Mouse (Mus musculus) stomach, postnatal 0 days (tissue): Measurements from ENCODE around the gene Lmnb2. TPM values are rescaled to one million over a fixed set of nuclear protein-coding genes. Genes with fewer than 3 reads are reported as not detected.

Source experiments
- ATAC-seq: fragments of 200-750 bp; cut with Nextera tagmentation; 2 replicates; pipeline ENCODE4 v1.8.0; 2017; ENCODE audit not compliant: low FRiP score, low TSS enrichment
- DNase-seq: peaks from one replicate; pipeline ENCODE4 v3.0.0-alpha.2; 2016; ENCODE audit warnings: low spot score
- H3K27ac ChIP-seq: fragments of 300-500 bp; sonication (generic); replicated peaks from 2 replicates; pipeline ENCODE4 v1.5.1; 2014; ENCODE audit warnings: mild to moderate bottlenecking, control low read depth
- H3K27me3 ChIP-seq: fragments of 300-500 bp; sonication (generic); 2 replicates; pipeline ENCODE4 v1.6.1; 2014; ENCODE audit warnings: low read length; ENCODE audit not compliant: control insufficient read depth, insufficient read depth
- H3K36me3 ChIP-seq: fragments of 300-500 bp; sonication (generic); 2 replicates; pipeline ENCODE4 v1.6.1; 2014; ENCODE audit warnings: low read length, mixed read lengths; ENCODE audit not compliant: control insufficient read depth, insufficient read depth
- H3K4me1 ChIP-seq: fragments of 300-500 bp; sonication (generic); replicated peaks from 2 replicates; pipeline ENCODE4 v1.6.1; 2014; ENCODE audit warnings: antibody characterized with exemption; ENCODE audit not compliant: control insufficient read depth, insufficient read depth
- H3K4me2 ChIP-seq: fragments of 300-500 bp; sonication (generic); replicated peaks from 2 replicates; pipeline ENCODE4 v1.6.1; 2014; ENCODE audit warnings: low read depth, mild to moderate bottlenecking, control low read depth, moderate library complexity
- H3K4me3 ChIP-seq: fragments of 300-500 bp; sonication (generic); 2 replicates; pipeline ENCODE4 v1.5.1; 2014; ENCODE audit warnings: low read depth, low read length, control low read depth
- H3K9ac ChIP-seq: fragments of 300-500 bp; sonication (generic); 2 replicates; pipeline ENCODE4 v1.6.1; 2014; ENCODE audit warnings: mild to moderate bottlenecking, low read length, control low read depth, mixed read lengths
- H3K9me3 ChIP-seq: fragments of 300-500 bp; sonication (generic); 2 replicates; pipeline ENCODE4 v1.6.1; 2016; ENCODE audit warnings: low read length; ENCODE audit not compliant: control insufficient read depth
- CTCF ChIP-seq: IDR thresholded peaks from 2 replicates; pipeline ENCODE4 v1.5.1; 2016; ENCODE audit warnings: antibody characterized with exemption, low read depth, mild to moderate bottlenecking, moderate library complexity
- EP300 ChIP-seq: optimal IDR thresholded peaks from 2 replicates; pipeline ENCODE3; 2016; ENCODE audit warnings: antibody characterized with exemption
- WGBS: fragments of 180-500 bp; shearing (Covaris S2); extraction: QIAGEN DNeasy Blood & Tissue Kit; methylation state at CpG from one replicate; pipeline ENCODE4 v1.1.7; 2014; 5-methylcytosine and 5-hydroxymethylcytosine counted together
- polyA plus RNA-seq: library from polyadenylated mRNA; unstranded; fragments of >200 nt; fragmentation: Nextera tagmentation; extraction: Ambion mirVana; gene quantifications from 2 replicates; pipeline ENCODE4 v1.2.1, GENCODE M21; 2015

The Lmnb2 gene
- polyA plus RNA-seq, 1 experiment from 2014 or later, result 12.4 TPM

GRCm38 (mm10) chr10:80949081-80949480 lies 31.0 kb upstream of the Lmnb2 start:
- H3K4me2 ChIP-seq, result no peak overlapping the region
- DNase-seq (no peak), ATAC-seq (no peak)
- H3K36me3 ChIP-seq, result no peaks in the 10 kb centered on the region
- H3K9me3 ChIP-seq, result no peaks in the 10 kb centered on the region
- peak overlapping the region; percentile 13; the same call in 1 of the 2 replicates for H3K27ac ChIP-seq
- H3K9ac ChIP-seq, result peak overlapping the region; percentile 35; the same call in 1 of the 2 replicates
- WGBS, result 66% methylated on average over 3 of the region's 3 CpGs
- H3K4me1 ChIP-seq, result peaks cover 6% of the 10 kb centered on the region
- no peak overlapping the region for H3K4me3 ChIP-seq
- TF ChIP-seq CTCF (no peak), EP300 (no peak)
- no peaks in the 10 kb centered on the region for H3K27me3 ChIP-seq

GRCm38 (mm10) chr10:80948570-80948969 lies 30.5 kb upstream of the Lmnb2 start:
- Histone ChIP-seq H3K4me3 (no peak overlapping the region), H3K27me3 (no peaks in the 10 kb centered on the region), H3K36me3 (no peaks in the 10 kb centered on the region), H3K9ac (no peak overlapping the region), H3K9me3 (no peaks in the 10 kb centered on the region), H3K4me2 (no peak overlapping the region), H3K4me1 (peaks cover 6% of the 10 kb centered on the region), H3K27ac (peak overlapping the region; percentile 73)
- ATAC-seq (peak; percentile 76), DNase-seq (peak; percentile 87)
- WGBS, result 23% methylated on average over 6 of the region's 6 CpGs
- TF ChIP-seq CTCF (no peak), EP300 (no peak)

GRCm38 (mm10) chr10:80947802-80948201 lies 29.8 kb upstream of the Lmnb2 start:
- TF ChIP-seq CTCF (no peak), EP300 (no peak)
- ATAC-seq (no peak), DNase-seq (peak; percentile 50)
- Histone ChIP-seq H3K4me1 (peaks cover 6% of the 10 kb centered on the region), H3K9me3 (no peaks in the 10 kb centered on the region), H3K4me3 (no peak overlapping the region), H3K9ac (no peak overlapping the region), H3K27ac (peak overlapping the region; percentile 73), H3K36me3 (no peaks in the 10 kb centered on the region), H3K27me3 (no peaks in the 10 kb centered on the region), H3K4me2 (no peak overlapping the region)
- WGBS, result 19% methylated on average over 2 of the region's 2 CpGs

GRCm38 (mm10) chr10:80946684-80947437 lies 28.8 kb upstream of the Lmnb2 start:
- no peak for TF ChIP-seq EP300
- peak; percentile 61 for TF ChIP-seq CTCF
- no peaks in the 10 kb centered on the region for H3K9me3 ChIP-seq
- ATAC-seq, result no peak
- H3K9ac ChIP-seq, result 0 out of 2 replicates have a peak overlapping the region, but pooled peaks have one; percentile 8
- peak; percentile 41 for DNase-seq
- no peak overlapping the region for H3K4me3 ChIP-seq
- H3K27ac ChIP-seq, result peak overlapping the region; percentile 73
- no peaks in the 10 kb centered on the region for H3K27me3 ChIP-seq
- peaks cover 6% of the 10 kb centered on the region for H3K4me1 ChIP-seq
- 59% methylated on average over 14 of the region's 14 CpGs for WGBS
- H3K4me2 ChIP-seq, result no peak overlapping the region
- H3K36me3 ChIP-seq, result no peaks in the 10 kb centered on the region

DNA sequence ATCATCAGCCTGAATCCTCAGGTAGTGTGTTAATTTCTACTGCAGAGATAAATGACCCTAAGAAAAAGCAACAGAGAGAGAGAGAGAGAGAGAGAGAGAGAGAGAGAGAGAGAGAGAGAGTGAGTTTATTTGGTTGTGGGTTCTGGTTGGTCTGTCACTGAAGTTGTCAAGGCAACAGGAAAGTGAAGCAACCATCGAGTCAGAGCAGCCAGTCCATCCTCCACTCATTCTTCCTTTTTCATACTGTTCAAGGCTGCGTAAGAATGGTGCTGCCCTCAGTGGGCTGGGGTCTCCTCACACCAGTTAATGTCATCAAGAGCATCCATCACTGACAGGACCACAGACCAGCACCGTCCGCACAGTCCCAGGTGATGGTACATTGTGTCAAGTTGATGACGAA lies 26.2 kb upstream of the Lmnb2 start:
- Histone ChIP-seq H3K27ac (no peak overlapping the region), H3K9me3 (no peaks in the 10 kb centered on the region), H3K4me1 (peaks cover 22% of the 10 kb centered on the region), H3K4me3 (no peak overlapping the region), H3K9ac (no peak overlapping the region), H3K27me3 (no peaks in the 10 kb centered on the region), H3K36me3 (no peaks in the 10 kb centered on the region), H3K4me2 (no peak overlapping the region)
- no peak for TF ChIP-seq CTCF
- no peak for TF ChIP-seq EP300
- DNase-seq (no peak), ATAC-seq (no peak)
- WGBS, result 76% methylated on average over 5 of the region's 5 CpGs

GRCm38 (mm10) chr10:80943701-80944100 lies 25.7 kb upstream of the Lmnb2 start:
- H3K4me1 ChIP-seq, result peaks cover 23% of the 10 kb centered on the region
- H3K27ac ChIP-seq, result no peak overlapping the region
- no peaks in the 10 kb centered on the region for H3K9me3 ChIP-seq
- ATAC-seq (no peak), DNase-seq (no peak)
- no peak overlapping the region for H3K4me3 ChIP-seq
- no peak overlapping the region for H3K4me2 ChIP-seq
- WGBS, result 61% methylated on average over 9 of the region's 9 CpGs
- no peak for TF ChIP-seq EP300
- TF ChIP-seq CTCF, result no peak
- no peaks in the 10 kb centered on the region for H3K36me3 ChIP-seq
- H3K9ac ChIP-seq, result no peak overlapping the region
- no peaks in the 10 kb centered on the region for H3K27me3 ChIP-seq
